Mouse (Mus musculus) spleen, postnatal 14 days (tissue): ENCODE measurements around the gene Fstl4.

Experiments used
- DNase-seq, 2 experiments: peaks; one replicate each; pipeline ENCODE4 v3.0.0; 2021 to 2022; ENCODE audit warnings: low spot score in 2 of 2

Gene Fstl4

GRCm38 (mm10) chr11:52764461-52764893, at the start of gene Fstl4:
Fstl4 (plus strand) TSS chr11:52764634.
- peak in 1 of 2 experiments; percentile 3 for DNase-seq

GRCm38 (mm10) chr11:52718570-52718969, 45.9 kb upstream of the Fstl4 start:
- DNase-seq = no peak

GRCm38 (mm10) chr11:52721087-52721486, 43.3 kb upstream of the Fstl4 start:
- no peak for DNase-seq

- no peak for DNase-seq
Measured at GRCm38 (mm10) chr11:52722706-52723105, 41.7 kb upstream of the Fstl4 start.

GRCm38 (mm10) chr11:52726001-52726400, 38.4 kb upstream of the Fstl4 start:
- no peak for DNase-seq

DNA sequence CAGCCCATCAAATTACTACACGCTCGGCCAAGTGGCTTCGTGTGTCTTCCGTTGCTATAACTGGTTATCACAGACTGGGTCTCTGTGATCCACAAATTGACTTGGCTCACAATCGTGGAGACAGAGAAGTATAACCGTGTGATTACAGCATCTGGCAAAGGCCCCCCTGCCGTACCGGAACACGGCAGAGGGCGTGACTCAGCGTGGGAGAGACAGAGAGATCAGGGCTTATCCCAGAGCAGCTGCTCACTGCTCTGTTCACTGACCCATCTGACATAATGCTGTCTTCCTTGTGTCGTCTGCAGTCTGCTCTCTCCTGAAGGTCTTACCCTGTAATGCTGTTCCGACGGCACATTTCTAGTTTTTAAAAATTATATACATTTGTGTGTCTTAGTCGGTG, 36.0 kb upstream of the Fstl4 start:
- no peak for DNase-seq

- DNase-seq = no peak
Measured at GRCm38 (mm10) chr11:52729890-52730289, 34.5 kb upstream of the Fstl4 start.

DNA sequence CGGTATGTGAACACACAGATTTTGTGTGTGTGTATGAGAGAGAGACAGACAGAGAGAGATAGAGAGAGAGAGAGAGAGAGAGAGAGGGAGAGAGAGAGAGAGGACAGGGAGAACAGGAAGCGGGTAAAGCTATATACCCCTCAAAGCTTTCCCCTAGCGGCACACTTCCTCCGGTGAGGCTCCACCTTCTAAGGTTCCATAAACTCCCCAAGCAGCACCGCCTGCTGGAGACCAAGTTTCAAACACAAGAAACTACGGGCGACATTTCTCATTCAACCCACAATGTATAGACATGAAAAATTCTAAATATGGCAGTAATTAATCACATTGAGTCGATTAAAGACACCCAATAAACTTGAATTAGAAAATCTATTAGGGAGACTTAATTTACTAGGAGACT, 32.5 kb upstream of the Fstl4 start:
- no peak for DNase-seq

DNA sequence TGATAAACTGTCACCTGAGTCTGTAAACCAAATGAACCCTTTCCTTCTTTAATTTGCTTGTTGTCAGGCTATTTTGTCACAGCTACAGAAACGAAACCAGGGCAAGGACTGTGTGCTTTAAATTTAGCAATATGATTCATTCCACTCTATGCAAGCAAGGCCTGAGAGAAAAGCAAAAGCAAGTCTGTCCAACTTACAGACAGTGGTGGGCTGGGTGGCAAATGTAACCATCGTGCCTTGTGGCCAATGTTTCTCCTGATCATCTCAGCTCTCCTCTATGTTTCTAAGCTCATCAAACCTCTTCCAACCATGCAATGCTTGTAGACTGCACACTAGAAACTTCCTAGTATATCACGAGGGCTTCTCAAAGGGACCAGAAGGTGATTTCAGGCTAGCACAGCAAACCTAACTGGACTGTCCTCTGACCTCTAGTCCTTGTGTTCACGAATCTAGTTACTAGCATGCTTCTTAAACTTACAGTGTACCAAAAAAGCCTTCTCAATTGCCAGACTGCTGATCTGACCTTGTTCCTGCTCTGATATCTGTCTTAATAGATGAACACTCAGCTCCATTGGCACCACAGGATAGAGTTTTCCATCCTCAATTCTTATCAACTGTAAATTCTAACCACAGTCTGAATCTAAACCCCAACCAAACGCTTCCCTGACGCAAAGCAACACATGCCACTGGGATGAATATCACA, 29.8 kb upstream of the Fstl4 start:
- no peak for DNase-seq

DNA sequence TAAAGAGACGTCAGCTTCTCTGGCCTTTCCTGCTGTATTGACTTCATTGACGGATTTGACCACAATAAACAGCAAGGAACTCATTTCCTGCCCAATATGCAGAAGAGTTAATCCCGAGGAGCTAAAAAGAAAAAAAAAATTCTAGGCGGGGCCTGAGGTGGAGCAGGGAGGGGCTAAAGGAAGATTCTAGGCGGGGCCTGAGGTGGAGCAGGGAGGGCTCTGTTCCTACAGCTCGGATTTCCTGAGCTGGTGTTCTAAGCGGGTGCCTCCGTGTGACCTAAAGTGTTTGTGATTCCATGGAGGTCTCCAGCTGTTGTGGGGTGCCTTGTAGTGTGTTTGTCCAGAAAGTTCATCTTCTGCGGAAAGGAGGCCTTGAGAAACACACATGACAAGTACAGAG, 25.2 kb upstream of the Fstl4 start:
- no peak for DNase-seq

GRCm38 (mm10) chr11:52740466-52740865, 24.0 kb upstream of the Fstl4 start:
- no peak for DNase-seq

DNA sequence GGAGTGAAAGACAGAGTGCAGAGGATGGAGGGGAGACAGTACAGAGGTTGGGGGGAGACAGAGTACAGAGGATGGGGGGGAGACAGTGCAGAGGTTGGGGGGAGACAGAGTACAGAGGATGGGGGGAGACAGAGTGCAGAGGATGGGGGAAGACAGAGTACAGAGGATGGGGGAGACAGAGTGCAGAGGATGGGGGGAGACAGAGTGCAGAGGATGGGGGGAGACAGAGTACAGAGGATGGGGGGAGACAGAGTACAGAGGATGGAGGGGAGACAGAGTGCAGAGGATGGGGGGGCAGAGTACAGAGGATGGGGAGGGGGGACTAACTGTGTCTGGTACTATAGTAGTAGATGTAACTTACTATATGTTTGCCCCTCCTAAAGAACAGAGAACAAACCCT, 20.5 kb upstream of the Fstl4 start:
- DNase-seq = no peak

DNA sequence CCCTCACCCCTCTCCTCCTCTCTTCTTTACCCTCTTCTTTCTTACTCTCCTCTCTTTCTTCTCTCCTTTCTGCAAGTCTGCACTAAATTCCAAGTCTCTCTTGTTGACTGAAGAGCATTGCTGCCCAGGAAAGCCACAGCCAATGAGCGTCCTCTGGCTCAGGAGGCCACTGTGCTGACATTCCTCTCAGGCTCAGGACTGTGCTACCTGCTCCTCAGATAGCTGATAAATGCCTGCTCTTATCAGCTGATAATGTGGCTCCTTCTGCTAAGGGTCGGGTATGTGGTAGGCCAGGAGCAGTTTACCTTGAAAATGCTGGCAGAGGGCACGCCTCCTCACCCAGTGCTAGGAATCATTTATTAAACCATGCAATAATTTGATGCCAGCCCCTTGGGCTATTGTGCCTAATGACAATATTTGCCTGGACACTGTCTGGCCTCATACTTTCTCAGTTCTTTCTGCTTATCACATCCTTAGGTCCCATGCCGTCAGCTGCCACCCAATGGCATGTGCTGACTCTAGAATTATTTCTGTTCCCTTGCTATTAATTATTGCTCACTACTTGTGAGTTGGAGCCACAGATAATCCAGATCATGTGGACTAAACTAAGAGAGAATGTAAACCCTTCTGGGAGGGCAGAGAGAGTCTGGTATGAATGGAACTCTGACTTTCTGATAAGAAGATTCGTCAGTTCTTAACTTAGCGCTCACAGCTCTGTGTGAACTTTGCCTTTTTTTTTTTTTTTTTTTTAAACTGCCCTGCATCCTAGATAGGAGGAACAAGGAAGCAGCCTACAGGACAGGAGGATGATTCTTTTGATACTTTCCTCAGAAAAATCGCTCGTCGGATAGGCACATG, 19.6 kb upstream of the Fstl4 start:
- DNase-seq = no peak

GRCm38 (mm10) chr11:52747206-52747605, 17.2 kb upstream of the Fstl4 start:
- no peak for DNase-seq

DNA sequence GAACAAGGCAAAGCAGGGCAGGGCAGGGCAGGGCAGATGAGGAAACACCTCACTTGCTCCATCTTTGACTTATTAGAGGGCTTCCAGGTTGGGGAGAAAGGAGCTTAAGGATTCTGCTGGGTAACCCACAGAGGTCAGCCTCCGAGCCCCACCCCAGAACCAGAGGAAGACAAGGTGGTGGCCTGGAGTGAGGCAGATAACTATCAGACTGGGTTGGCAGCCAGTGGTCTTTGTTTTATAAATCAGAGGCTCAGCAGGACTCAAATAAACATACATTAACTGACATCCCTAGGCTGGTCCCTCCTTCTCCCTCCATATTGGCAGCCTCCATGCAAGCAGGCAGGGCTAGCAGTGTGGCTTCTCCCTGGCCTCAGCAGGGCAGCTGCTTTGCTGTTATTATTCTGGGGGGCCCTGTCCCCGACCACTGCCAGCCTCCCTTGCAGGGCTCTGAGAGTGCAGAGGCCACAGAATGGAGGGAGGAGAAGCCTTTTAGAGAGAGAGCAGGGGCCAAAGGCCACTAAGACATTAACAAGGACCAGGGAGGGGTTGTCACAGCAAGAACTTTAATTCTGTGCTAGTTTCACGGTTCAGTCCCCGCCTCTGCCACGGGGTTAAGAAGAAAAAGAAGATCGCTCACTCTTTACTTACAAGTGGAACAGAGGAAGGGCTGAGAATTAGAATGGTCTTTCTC, 16.5 kb upstream of the Fstl4 start:
- no peak for DNase-seq

DNA sequence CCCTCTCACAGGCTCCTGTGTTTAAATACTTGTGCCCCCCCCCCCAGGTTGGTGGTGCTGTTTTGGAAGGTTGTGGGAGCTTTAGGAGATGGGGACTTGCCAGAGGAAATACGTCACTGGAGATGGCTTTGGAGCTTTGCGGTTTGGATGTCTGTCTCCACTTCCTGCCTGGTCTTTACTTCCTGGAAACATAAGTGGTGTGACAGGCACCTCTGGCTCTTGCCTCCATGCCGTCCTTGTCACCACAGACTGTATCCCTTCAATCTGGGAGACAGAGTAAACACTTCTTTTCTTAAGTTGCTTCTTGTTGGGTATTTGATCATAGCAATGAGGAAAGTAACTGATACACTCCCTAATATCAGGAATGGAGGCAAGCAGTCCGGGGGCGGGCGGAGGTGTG, 14.4 kb upstream of the Fstl4 start:
- no peak for DNase-seq

DNA sequence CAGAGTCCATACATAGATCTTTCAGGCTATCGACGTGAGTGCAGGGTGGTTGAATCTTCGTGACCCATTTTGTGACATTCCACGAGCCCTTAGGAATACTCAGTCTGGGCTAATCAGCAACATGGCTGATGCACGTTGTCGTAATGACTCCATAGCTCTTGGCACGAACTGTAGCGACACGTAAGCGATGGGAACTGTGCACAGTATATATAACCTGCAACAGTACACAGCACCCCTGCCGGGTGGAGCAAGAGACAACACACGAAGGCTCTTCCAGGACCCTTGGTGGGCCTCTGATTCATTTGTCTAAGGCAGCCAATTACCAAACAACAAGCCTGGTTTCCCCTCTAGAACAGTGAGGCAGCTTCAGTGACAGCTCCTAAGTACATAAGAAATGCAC, 11.9 kb upstream of the Fstl4 start:
- no peak for DNase-seq

- no peak for DNase-seq
Measured at GRCm38 (mm10) chr11:52753261-52753660, 11.2 kb upstream of the Fstl4 start.

GRCm38 (mm10) chr11:52761800-52762199, 2.6 kb upstream of the Fstl4 start:
- DNase-seq = no peak

DNA sequence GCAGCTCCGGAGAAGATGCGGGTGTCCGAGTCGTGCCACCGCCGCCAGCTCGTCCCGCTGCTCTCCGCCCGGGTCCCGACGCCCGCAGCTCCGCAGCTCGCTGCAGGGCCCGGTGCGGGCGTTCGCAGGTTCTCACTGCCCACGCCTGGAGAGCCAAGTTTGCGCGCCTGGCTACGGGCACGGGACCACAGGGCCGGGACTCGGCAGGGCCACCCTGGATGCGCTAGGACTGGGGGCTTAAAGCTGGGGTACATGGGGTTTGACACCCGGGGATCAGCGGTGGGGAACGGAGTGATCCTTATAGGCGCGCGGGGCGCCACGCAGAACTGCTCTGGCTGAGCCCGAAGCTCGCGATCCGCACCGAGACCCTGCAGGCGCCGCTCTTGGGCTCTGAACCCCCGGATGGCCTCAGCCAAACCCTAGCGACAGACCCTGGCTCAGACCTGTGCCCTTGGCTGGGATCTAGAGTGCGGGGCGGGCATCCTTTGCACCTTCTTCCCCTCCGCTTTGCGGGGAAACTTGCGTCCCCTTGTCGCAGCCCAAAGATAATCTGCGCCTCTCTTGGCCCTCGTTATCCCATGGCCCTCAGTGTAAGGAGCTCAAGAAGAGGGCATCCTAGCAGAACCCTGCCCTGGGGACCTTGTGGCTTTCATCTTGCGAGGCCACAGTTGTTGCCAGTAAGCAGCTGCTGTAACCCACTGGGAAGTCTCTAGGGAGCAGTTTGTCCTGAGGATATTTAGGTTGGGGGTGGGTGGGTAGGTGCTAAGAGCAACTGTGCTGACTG, 652 bp downstream of the Fstl4 start:
- DNase-seq = no peak

DNA sequence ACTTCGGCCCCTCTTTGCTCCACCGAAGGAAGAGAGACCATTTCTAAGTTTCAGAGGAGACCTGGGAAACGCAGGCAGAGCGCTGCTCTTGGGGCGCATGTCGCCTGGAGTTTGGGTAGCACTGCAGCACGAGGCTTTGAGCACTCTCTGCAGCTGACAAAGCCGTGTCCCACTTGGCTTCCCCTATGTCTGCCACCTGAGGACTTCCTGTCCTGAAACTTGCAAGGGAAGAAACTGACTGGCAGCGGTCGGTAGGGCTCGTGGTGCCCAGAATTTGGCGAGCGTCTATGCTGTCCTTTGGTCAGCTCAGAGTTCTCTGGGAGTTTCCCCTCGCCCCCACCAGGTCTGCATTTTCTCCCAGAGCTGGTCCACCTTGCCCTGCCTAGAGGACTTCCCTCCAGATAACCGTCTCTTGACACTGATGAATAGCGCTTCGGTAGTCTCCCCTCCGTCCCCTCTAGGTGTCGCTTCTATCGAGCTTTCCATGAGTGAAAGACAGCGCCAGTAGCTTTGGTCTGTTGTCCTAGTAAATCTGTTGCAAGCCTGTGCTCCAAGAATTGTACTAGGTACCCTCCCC, 1.3 kb downstream of the Fstl4 start:
- DNase-seq = no peak
